Mouse (Mus musculus) kidney, embryonic 14.5 days (tissue): ENCODE measurements around the gene Mis12. TPM values are rescaled to one million over a fixed set of nuclear protein-coding genes. Genes with fewer than 3 reads are reported as not detected.
A peak's percentile ranks its signal among the peaks of the same experiment; 100 is the strongest.

ENCODE experiments used
- ATAC-seq: fragments of 200-750 bp; cut with Nextera tagmentation; 2 replicates; pipeline ENCODE4 v1.8.0; 2017; ENCODE audit warnings: moderate number of reproducible peaks, mild to moderate bottlenecking, moderate TSS enrichment, moderate library complexity; ENCODE audit not compliant: low FRiP score, low TSS enrichment
- H3K27ac ChIP-seq: fragments of 300-500 bp; sonication (generic); 2 replicates; pipeline ENCODE4 v1.5.1; 2014; ENCODE audit warnings: low read depth, mild to moderate bottlenecking, low read length, moderate library complexity, mixed read lengths
- H3K27me3 ChIP-seq: fragments of 300-500 bp; sonication (generic); 2 replicates; pipeline ENCODE4 v1.6.1; 2014; ENCODE audit warnings: mild to moderate bottlenecking, low read length; ENCODE audit not compliant: control insufficient read depth, insufficient read depth
- H3K36me3 ChIP-seq: fragments of 300-500 bp; sonication (generic); 2 replicates; pipeline ENCODE4 v1.6.1; 2014; ENCODE audit warnings: low read length, mixed read lengths; ENCODE audit not compliant: control insufficient read depth, insufficient read depth
- H3K4me1 ChIP-seq: fragments of 300-500 bp; sonication (generic); 2 replicates; pipeline ENCODE4 v1.6.1; 2014; ENCODE audit warnings: low read length, mixed read lengths; ENCODE audit not compliant: control insufficient read depth, insufficient read depth
- H3K4me2 ChIP-seq: fragments of 300-500 bp; sonication (generic); replicated peaks from 2 replicates; pipeline ENCODE4 v1.6.1; 2014; ENCODE audit warnings: low read depth, mild to moderate bottlenecking, low read length
- H3K4me3 ChIP-seq: fragments of 300-500 bp; sonication (generic); 2 replicates; pipeline ENCODE4 v1.5.1; 2014; ENCODE audit warnings: mild to moderate bottlenecking, low read length
- H3K9ac ChIP-seq: fragments of 300-500 bp; sonication (generic); 2 replicates; pipeline ENCODE4 v1.6.1; 2014; ENCODE audit warnings: low read depth, mild to moderate bottlenecking, low read length, moderate library complexity
- H3K9me3 ChIP-seq: fragments of 300-500 bp; sonication (generic); 2 replicates; pipeline ENCODE4 v1.6.1; 2016; ENCODE audit warnings: low read length; ENCODE audit not compliant: control insufficient read depth
- WGBS: fragments of 180-500 bp; shearing (Covaris S2); extraction: QIAGEN DNeasy Blood & Tissue Kit; methylation state at CpG from one replicate; pipeline ENCODE4 v1.1.7; 2014; 5-methylcytosine and 5-hydroxymethylcytosine counted together
- polyA plus RNA-seq: library from polyadenylated mRNA; unstranded; fragments of >200 nt; fragmentation: Nextera tagmentation; extraction: Ambion mirVana; gene quantifications from 2 replicates; pipeline ENCODE4 v1.2.1, GENCODE M21; 2014

Mis12 gene
- polyA plus RNA-seq, result 23.2 and 31.1 TPM in 2 replicates

DNA sequence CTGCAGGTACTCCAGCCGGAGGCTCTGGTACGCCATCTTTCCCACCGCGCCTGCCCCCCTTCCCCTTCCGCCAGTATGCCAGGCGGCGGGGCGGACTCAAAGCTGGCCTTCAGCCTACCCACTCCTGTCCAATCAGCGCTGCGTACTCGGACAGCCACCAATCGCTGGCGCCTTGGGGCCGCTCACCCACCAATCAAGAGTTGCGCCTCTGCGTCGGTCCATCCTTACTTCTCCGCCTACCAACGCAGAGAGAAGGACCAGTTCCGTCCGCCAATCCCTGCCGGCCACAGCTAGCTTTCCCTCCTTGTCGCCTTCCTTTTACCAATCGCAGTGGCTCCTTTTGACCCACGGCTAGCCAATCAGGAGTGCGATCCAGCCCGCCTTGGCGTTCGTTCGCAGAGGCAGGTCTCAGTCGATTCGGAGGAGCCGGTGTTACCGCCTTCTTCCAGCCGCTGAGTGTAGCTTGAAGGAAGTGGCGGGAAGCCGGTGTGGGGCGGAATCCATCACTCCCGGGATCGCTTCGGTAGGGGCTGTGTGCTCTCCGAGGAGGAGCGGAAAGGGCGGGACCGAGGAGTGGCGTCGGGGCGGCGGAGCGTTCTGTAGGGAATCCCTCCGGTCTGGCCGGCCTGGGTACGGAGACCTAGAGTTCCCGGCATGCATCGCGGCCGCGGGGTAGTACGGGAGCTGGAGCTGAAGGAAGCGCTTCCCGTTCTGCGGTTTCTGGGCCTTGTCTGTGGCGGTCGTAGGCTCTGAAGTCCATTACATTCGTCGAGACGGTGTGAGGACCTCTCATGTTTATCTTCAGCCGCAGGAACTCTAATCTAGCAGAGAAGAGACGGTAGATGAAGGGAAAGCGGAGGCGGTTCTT lies at the start of gene Mis12, which contains the start of gene Derl2:
TSS of gene Mis12 (plus strand) at position 411 of the 868 bp plus-strand sequence.
TSS of gene Derl2 (minus strand) at position 641 of the 868 bp plus-strand sequence.
- H3K9ac ChIP-seq, result peak within 1 kb of the TSS; percentile 88
- peak within 1 kb of the TSS; percentile 85 for H3K4me3 ChIP-seq
- under 1% methylated on average over 71 of the region's 71 CpGs for WGBS
- no peaks in the 10 kb centered on the region for H3K9me3 ChIP-seq
- H3K27me3 ChIP-seq, result no peaks in the 10 kb centered on the region
- peaks cover 23% of the 10 kb centered on the region; the same call in 1 of the 2 replicates for H3K36me3 ChIP-seq
- H3K27ac ChIP-seq, result peak within 1 kb of the TSS; percentile 88
- H3K4me1 ChIP-seq, result peaks cover 10% of the 10 kb centered on the region; the same call in 1 of the 2 replicates
- H3K4me2 ChIP-seq, result peak within 1 kb of the TSS; percentile 88
- ATAC-seq, result peak; percentile 100

- H3K9me3 ChIP-seq, result no peaks in the 10 kb centered on the region
- H3K4me3 ChIP-seq, result peak within 1 kb of the TSS; percentile 97
- H3K4me2 ChIP-seq, result peak within 1 kb of the TSS; percentile 88
- ATAC-seq, result peak; percentile 98
- WGBS, result under 1% methylated on average over 39 of the region's 43 CpGs
- H3K9ac ChIP-seq, result peak within 1 kb of the TSS; percentile 94
- H3K4me1 ChIP-seq, result peaks cover 5% of the 10 kb centered on the region
- H3K36me3 ChIP-seq, result peaks cover 34% of the 10 kb centered on the region
- H3K27me3 ChIP-seq, result no peaks in the 10 kb centered on the region
- H3K27ac ChIP-seq, result peak within 1 kb of the TSS; percentile 88
Measured at GRCm38 (mm10) chr11:70969821-70970559, 49.4 kb upstream of the Mis12 start, which contains the start of the genes Nup88 and Rpain. Nup88 (minus strand) TSS chr11:70969973. Rpain (plus strand) TSS chr11:70970213.

- Histone ChIP-seq H3K4me3 (peak overlapping the region; percentile 97), H3K4me1 (peaks cover 5% of the 10 kb centered on the region), H3K27me3 (no peaks in the 10 kb centered on the region), H3K27ac (peak overlapping the region; percentile 81; the same call in 1 of the 2 replicates), H3K4me2 (peak overlapping the region; percentile 88), H3K9me3 (no peaks in the 10 kb centered on the region), H3K36me3 (peaks cover 32% of the 10 kb centered on the region), H3K9ac (peak overlapping the region; percentile 67)
- peak; percentile 40 for ATAC-seq
- WGBS, result 17% methylated on average over 24 of the region's 24 CpGs
Measured at GRCm38 (mm10) chr11:70970560-70971540, 48.6 kb upstream of the Mis12 start.

- no peak for ATAC-seq
- WGBS, result 63% methylated on average over 1 of the region's 1 CpGs
- peaks cover 5% of the 10 kb centered on the region for H3K4me1 ChIP-seq
- no peak overlapping the region for H3K4me3 ChIP-seq
- H3K9ac ChIP-seq, result no peak overlapping the region
- no peak overlapping the region for H3K27ac ChIP-seq
- no peaks in the 10 kb centered on the region for H3K27me3 ChIP-seq
- H3K9me3 ChIP-seq, result no peaks in the 10 kb centered on the region
- H3K36me3 ChIP-seq, result peaks cover 36% of the 10 kb centered on the region
- H3K4me2 ChIP-seq, result no peak overlapping the region
Measured at GRCm38 (mm10) chr11:70972586-70972985, 46.8 kb upstream of the Mis12 start.

DNA sequence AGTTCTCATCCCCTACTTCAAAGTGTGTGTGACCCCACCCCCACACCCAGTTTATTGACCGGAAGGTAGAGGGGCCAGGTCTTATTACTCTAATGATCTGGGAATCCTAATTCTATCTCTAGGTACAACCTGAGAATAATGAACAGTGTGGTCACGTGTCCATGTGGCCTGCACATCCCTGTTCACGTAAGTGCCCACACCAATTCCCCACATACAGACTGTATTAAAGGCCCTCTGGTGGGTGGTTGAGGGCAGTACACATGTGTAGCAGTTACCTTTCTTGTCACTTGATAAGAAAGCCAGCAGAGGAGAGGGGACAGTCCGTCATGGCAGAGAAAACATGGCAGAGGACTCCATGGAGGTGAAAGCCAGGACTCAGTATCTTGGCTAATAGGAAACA lies 45.5 kb upstream of the Mis12 start:
- Histone ChIP-seq H3K36me3 (peaks cover 46% of the 10 kb centered on the region), H3K9me3 (no peaks in the 10 kb centered on the region), H3K27ac (no peak overlapping the region), H3K4me1 (no peaks in the 10 kb centered on the region), H3K4me3 (no peak overlapping the region), H3K27me3 (no peaks in the 10 kb centered on the region), H3K9ac (no peak overlapping the region), H3K4me2 (no peak overlapping the region)
- 74% methylated on average over 4 of the region's 4 CpGs for WGBS
- ATAC-seq, result no peak

- ATAC-seq, result no peak
- Histone ChIP-seq H3K4me1 (no peaks in the 10 kb centered on the region), H3K9me3 (no peaks in the 10 kb centered on the region), H3K9ac (no peak overlapping the region), H3K36me3 (peaks cover 56% of the 10 kb centered on the region), H3K27ac (no peak overlapping the region), H3K4me2 (no peak overlapping the region), H3K4me3 (no peak overlapping the region), H3K27me3 (no peaks in the 10 kb centered on the region)
- WGBS, result 80% methylated on average over 2 of the region's 2 CpGs
Measured at GRCm38 (mm10) chr11:70975193-70975592, 44.2 kb upstream of the Mis12 start.

- no peak overlapping the region for H3K27ac ChIP-seq
- no peak for ATAC-seq
- 91% methylated on average over 6 of the region's 6 CpGs for WGBS
Measured at GRCm38 (mm10) chr11:70977293-70977692, 42.1 kb upstream of the Mis12 start.

GRCm38 (mm10) chr11:70980232-70980631 lies 39.2 kb upstream of the Mis12 start:
- WGBS, result 89% methylated on average over 6 of the region's 6 CpGs
- Histone ChIP-seq H3K9me3 (no peaks in the 10 kb centered on the region), H3K9ac (no peak overlapping the region), H3K27ac (no peak overlapping the region), H3K4me2 (no peak overlapping the region), H3K36me3 (peaks cover 64% of the 10 kb centered on the region), H3K4me3 (no peak overlapping the region), H3K4me1 (peaks cover 5% of the 10 kb centered on the region; the same call in 1 of the 2 replicates), H3K27me3 (no peaks in the 10 kb centered on the region)
- no peak for ATAC-seq

More at GRCm38 (mm10) chr11:70977293-70977692, 42.1 kb upstream of the Mis12 start:
- Histone ChIP-seq H3K36me3 (peaks cover 68% of the 10 kb centered on the region), H3K9me3 (no peaks in the 10 kb centered on the region), H3K4me3 (no peak overlapping the region), H3K4me1 (peaks cover 5% of the 10 kb centered on the region; the same call in 1 of the 2 replicates), H3K4me2 (no peak overlapping the region), H3K27me3 (no peaks in the 10 kb centered on the region), H3K9ac (no peak overlapping the region)
